20 mouse cellular contexts compared by ENCODE assay signal in genomic region chr1:169693040-169693439, GRCm38 (mm10). TPM values are rescaled to one million over a fixed set of nuclear protein-coding genes. Genes with fewer than 3 reads are reported as not detected.
"Had no signal": no experiment of that assay in that cellular context is flagged by ENCODE, and none has a peak within 500 bp of the region (broad histone marks: within the 10 kb centered on the region; RNA-seq: fewer than 3 reads in every experiment).

No protein-coding gene starts in this region.

- H3K4me2 ChIP-seq: limb, embryonic 12.5 days; limb, embryonic 15.5 days; liver, embryonic 11.5 days; lung, embryonic 14.5 days had no signal

- H3K36me3 ChIP-seq: limb, embryonic 12.5 days; limb, embryonic 15.5 days had no signal

- ATAC-seq: intestine, embryonic 16.5 days; liver, postnatal 0 days had no signal

- H3K27ac ChIP-seq: limb, embryonic 12.5 days; limb, embryonic 15.5 days; liver, embryonic 14.5 days; macrophage; stomach, postnatal 0 days had no signal

- H3K27me3 ChIP-seq: limb, embryonic 12.5 days; limb, embryonic 15.5 days had no signal

- H3K9ac ChIP-seq: limb, embryonic 12.5 days; limb, embryonic 15.5 days; liver, embryonic 14.5 days; liver, postnatal 0 days; lung, embryonic 14.5 days had no signal

- H3K4me3 ChIP-seq: limb, embryonic 12.5 days; limb, embryonic 15.5 days had no signal

- H3K9me3 ChIP-seq: limb, embryonic 12.5 days; limb, embryonic 15.5 days had no signal

- DNase-seq: kidney, adult 18-20 months; kidney, adult 9 months; kidney, postnatal 14 days; kidney, postnatal 4 days; left cerebral cortex, postnatal 4 days; liver, postnatal 0 days; right cerebral cortex, adult 18-20 months; right cerebral cortex, postnatal 14 days; right cerebral cortex, postnatal 4 days; thymus, adult 2 months; thymus, postnatal 14 days; thymus, postnatal 4 days had no signal

- H3K4me1 ChIP-seq: limb, embryonic 12.5 days; limb, embryonic 15.5 days had no signal

RNA-seq across cellular contexts. Expression of gene Rgs5, which starts 37.7 kb away (rescaled TPM):
- polyA plus RNA-seq: macrophage had no signal

RNA-seq across cellular contexts. Expression of gene Rgs4, which starts 54.4 kb away (rescaled TPM):
- polyA plus RNA-seq: macrophage had no signal
